Mouse (Mus musculus): ENCODE data around the gene Cacnb1. TPM values are rescaled to one million over a fixed set of nuclear protein-coding genes. Genes with fewer than 3 reads are reported as not detected.

Cacnb1 gene
- polyA plus RNA-seq, 1 experiment from 2014 or later: 10.3 TPM

- WGBS: 2% methylated on average over 44 of the region's 48 CpGs
Measured at GRCm38 (mm10) chr11:98052989-98053834, 30.4 kb upstream of the Cacnb1 start, which contains the start of gene Stac2. TSS of gene Stac2 (minus strand) at chr11:98053462.

GRCm38 (mm10) chr11:98052129-98052988 is 29.5 kb upstream of the Cacnb1 start:
- Histone ChIP-seq H3K9me3 (ENCODE audit: control insufficient read depth, low read length) (no peaks in the 10 kb centered on the region), H3K4me3 (ENCODE audit: low read depth, low read length) (peak overlapping the region; percentile 38), H3K27me3 (ENCODE audit: control insufficient read depth, insufficient read depth, low read length) (peaks cover 33% of the 10 kb centered on the region), H3K27ac (ENCODE audit: low read depth, low read length) (no peak overlapping the region), H3K4me1 (ENCODE audit: control insufficient read depth, insufficient read depth, low read length) (peaks cover 6% of the 10 kb centered on the region), H3K9ac (ENCODE audit: low read length) (peak overlapping the region; percentile 59), H3K4me2 (peak overlapping the region; percentile 52), H3K36me3 (ENCODE audit: control insufficient read depth, insufficient read depth, low read length) (no peaks in the 10 kb centered on the region)
- DNase-seq (ENCODE audit: low spot score, missing footprints): peak; percentile 94
- no peak for ATAC-seq (ENCODE audit: low FRiP score)
- 1% methylated on average over 83 of the region's 83 CpGs for WGBS

More at GRCm38 (mm10) chr11:98052989-98053834, 30.4 kb upstream of the Cacnb1 start, which contains the start of gene Stac2:
- H3K4me2 ChIP-seq: peak within 1 kb of the TSS; percentile 52
- peak within 1 kb of the TSS; percentile 59 for H3K9ac ChIP-seq (ENCODE audit: low read length)
- H3K4me1 ChIP-seq (ENCODE audit: control insufficient read depth, insufficient read depth, low read length): peaks cover 6% of the 10 kb centered on the region
- peaks cover 33% of the 10 kb centered on the region for H3K27me3 ChIP-seq (ENCODE audit: control insufficient read depth, insufficient read depth, low read length)
- ATAC-seq (ENCODE audit: low FRiP score) (peak; percentile 93), DNase-seq (ENCODE audit: low spot score, missing footprints) (peak; percentile 95)
- no peaks in the 10 kb centered on the region for H3K9me3 ChIP-seq (ENCODE audit: control insufficient read depth, low read length)
- H3K27ac ChIP-seq (ENCODE audit: low read depth, low read length): no peak within 1 kb of the TSS
- H3K4me3 ChIP-seq (ENCODE audit: low read depth, low read length): peak within 1 kb of the TSS; percentile 38
- no peaks in the 10 kb centered on the region for H3K36me3 ChIP-seq (ENCODE audit: control insufficient read depth, insufficient read depth, low read length)

GRCm38 (mm10) chr11:98051611-98052128 is 28.8 kb upstream of the Cacnb1 start:
- Histone ChIP-seq H3K4me1 (ENCODE audit: control insufficient read depth, insufficient read depth, low read length) (peaks cover 6% of the 10 kb centered on the region), H3K4me3 (ENCODE audit: low read depth, low read length) (no peak overlapping the region), H3K27ac (ENCODE audit: low read depth, low read length) (no peak overlapping the region), H3K4me2 (no peak overlapping the region), H3K27me3 (ENCODE audit: control insufficient read depth, insufficient read depth, low read length) (peaks cover 33% of the 10 kb centered on the region), H3K9me3 (ENCODE audit: control insufficient read depth, low read length) (no peaks in the 10 kb centered on the region), H3K9ac (ENCODE audit: low read length) (no peak overlapping the region), H3K36me3 (ENCODE audit: control insufficient read depth, insufficient read depth, low read length) (no peaks in the 10 kb centered on the region)
- WGBS: 9% methylated on average over 12 of the region's 12 CpGs
- DNase-seq (ENCODE audit: low spot score, missing footprints) (peak; percentile 91), ATAC-seq (ENCODE audit: low FRiP score) (no peak)

GRCm38 (mm10) chr11:98050940-98051339 is 28.1 kb upstream of the Cacnb1 start:
- no CpG with 5 or more reads among the region's 2 CpGs for WGBS
- Histone ChIP-seq H3K27ac (ENCODE audit: low read depth, low read length) (no peak overlapping the region), H3K27me3 (ENCODE audit: control insufficient read depth, insufficient read depth, low read length) (peaks cover 33% of the 10 kb centered on the region)

GRCm38 (mm10) chr11:98050520-98050815 is 27.6 kb upstream of the Cacnb1 start:
- Histone ChIP-seq H3K4me2 (no peak overlapping the region), H3K4me3 (ENCODE audit: low read depth, low read length) (no peak overlapping the region), H3K36me3 (ENCODE audit: control insufficient read depth, insufficient read depth, low read length) (no peaks in the 10 kb centered on the region), H3K27ac (ENCODE audit: low read depth, low read length) (no peak overlapping the region), H3K9me3 (ENCODE audit: control insufficient read depth, low read length) (no peaks in the 10 kb centered on the region), H3K9ac (ENCODE audit: low read length) (no peak overlapping the region), H3K27me3 (ENCODE audit: control insufficient read depth, insufficient read depth, low read length) (peaks cover 33% of the 10 kb centered on the region), H3K4me1 (ENCODE audit: control insufficient read depth, insufficient read depth, low read length) (peaks cover 6% of the 10 kb centered on the region)
- no peak for ATAC-seq (ENCODE audit: low FRiP score)
- WGBS: 35% methylated on average over 2 of the region's 2 CpGs
- peak; percentile 44 for DNase-seq (ENCODE audit: low spot score, missing footprints)

More at GRCm38 (mm10) chr11:98050940-98051339, 28.1 kb upstream of the Cacnb1 start:
- H3K4me2 ChIP-seq: no peak overlapping the region
- H3K9ac ChIP-seq (ENCODE audit: low read length): no peak overlapping the region
- H3K9me3 ChIP-seq (ENCODE audit: control insufficient read depth, low read length): no peaks in the 10 kb centered on the region
- peaks cover 6% of the 10 kb centered on the region for H3K4me1 ChIP-seq (ENCODE audit: control insufficient read depth, insufficient read depth, low read length)
- no peak overlapping the region for H3K4me3 ChIP-seq (ENCODE audit: low read depth, low read length)
- no peak for DNase-seq (ENCODE audit: low spot score, missing footprints)
- no peak for ATAC-seq (ENCODE audit: low FRiP score)
- no peaks in the 10 kb centered on the region for H3K36me3 ChIP-seq (ENCODE audit: control insufficient read depth, insufficient read depth, low read length)

GRCm38 (mm10) chr11:98049672-98050519 is 27.1 kb upstream of the Cacnb1 start:
- 76% methylated on average over 14 of the region's 14 CpGs for WGBS
- ATAC-seq (ENCODE audit: low FRiP score): no peak
- H3K4me3 ChIP-seq (ENCODE audit: low read depth, low read length): no peak overlapping the region
- H3K4me2 ChIP-seq: no peak overlapping the region
- no peak overlapping the region for H3K27ac ChIP-seq (ENCODE audit: low read depth, low read length)
- H3K4me1 ChIP-seq (ENCODE audit: control insufficient read depth, insufficient read depth, low read length): peaks cover 6% of the 10 kb centered on the region
- H3K36me3 ChIP-seq (ENCODE audit: control insufficient read depth, insufficient read depth, low read length): no peaks in the 10 kb centered on the region
- peaks cover 33% of the 10 kb centered on the region for H3K27me3 ChIP-seq (ENCODE audit: control insufficient read depth, insufficient read depth, low read length)
- no peaks in the 10 kb centered on the region for H3K9me3 ChIP-seq (ENCODE audit: control insufficient read depth, low read length)
- no peak overlapping the region for H3K9ac ChIP-seq (ENCODE audit: low read length)
- peak; percentile 28 for DNase-seq (ENCODE audit: low spot score, missing footprints)

GRCm38 (mm10) chr11:98047745-98048144 is 24.9 kb upstream of the Cacnb1 start:
- 72% methylated on average over 4 of the region's 4 CpGs for WGBS
- Histone ChIP-seq H3K36me3 (ENCODE audit: control insufficient read depth, insufficient read depth, low read length) (no peaks in the 10 kb centered on the region), H3K27ac (ENCODE audit: low read depth, low read length) (no peak overlapping the region), H3K4me3 (ENCODE audit: low read depth, low read length) (no peak overlapping the region), H3K4me1 (ENCODE audit: control insufficient read depth, insufficient read depth, low read length) (peaks cover 2% of the 10 kb centered on the region), H3K4me2 (no peak overlapping the region), H3K27me3 (ENCODE audit: control insufficient read depth, insufficient read depth, low read length) (peaks cover 28% of the 10 kb centered on the region), H3K9me3 (ENCODE audit: control insufficient read depth, low read length) (no peaks in the 10 kb centered on the region), H3K9ac (ENCODE audit: low read length) (no peak overlapping the region)
- DNase-seq (ENCODE audit: low spot score, missing footprints): peak; percentile 80
- ATAC-seq (ENCODE audit: low FRiP score): no peak

- Histone ChIP-seq H3K36me3 (ENCODE audit: control insufficient read depth, insufficient read depth, low read length) (no peaks in the 10 kb centered on the region), H3K4me1 (ENCODE audit: control insufficient read depth, insufficient read depth, low read length) (no peaks in the 10 kb centered on the region), H3K4me3 (ENCODE audit: low read depth, low read length) (no peak overlapping the region), H3K4me2 (no peak overlapping the region), H3K27ac (ENCODE audit: low read depth, low read length) (no peak overlapping the region), H3K27me3 (ENCODE audit: control insufficient read depth, insufficient read depth, low read length) (peaks cover 15% of the 10 kb centered on the region), H3K9me3 (ENCODE audit: control insufficient read depth, low read length) (no peaks in the 10 kb centered on the region), H3K9ac (ENCODE audit: low read length) (no peak overlapping the region)
- ATAC-seq (ENCODE audit: low FRiP score): no peak
- peak; percentile 61 for DNase-seq (ENCODE audit: low spot score, missing footprints)
- 54% methylated on average over 1 of the region's 1 CpGs for WGBS
Measured at GRCm38 (mm10) chr11:98046466-98046865, 23.6 kb upstream of the Cacnb1 start.
